ENCODE assay signal across 9 mouse cellular contexts in the genomic region with DNA sequence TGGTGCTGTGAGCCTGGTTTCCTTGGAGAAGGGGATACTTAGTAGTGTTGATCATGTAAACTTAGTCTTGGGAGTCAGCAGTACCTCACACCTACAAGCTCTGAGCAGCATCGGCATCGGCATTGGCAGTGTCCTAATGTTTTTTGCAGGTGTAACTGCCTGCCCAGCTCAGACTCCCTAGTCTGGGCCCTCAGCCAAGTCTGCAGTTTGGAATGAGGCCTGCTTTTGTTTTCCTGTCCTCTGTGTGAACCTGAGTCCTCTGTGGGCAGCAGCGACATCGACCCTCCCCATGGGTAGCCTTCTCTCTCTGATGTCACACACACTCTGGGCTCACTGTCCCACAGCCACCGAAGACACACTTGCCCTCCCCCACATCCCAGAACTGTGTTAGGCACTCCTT. TPM values are rescaled to one million over a fixed set of nuclear protein-coding genes. Genes with fewer than 3 reads are reported as not detected.
DNase-seq lines count a peak whose midpoint lies in the region; ATAC-seq lines count a peak whose summit lies in the region.
"Had no signal": no experiment of that assay in that cellular context is flagged by ENCODE, and none has a peak within 500 bp of the region (broad histone marks: within the 10 kb centered on the region; RNA-seq: fewer than 3 reads in every experiment).

No protein-coding gene starts in this region.

- H3K4me3 ChIP-seq in neural tube, embryonic 11.5 days (ENCODE audit: low read depth, low read length) = no peak overlapping the region
- no peak overlapping the region for H3K4me3 ChIP-seq in kidney, embryonic 14.5 days (ENCODE audit: low read length)
- H3K4me3 ChIP-seq in stomach, embryonic 15.5 days (replicated peaks) = no peak overlapping the region

- no peak overlapping the region for H3K27ac ChIP-seq in neural tube, embryonic 11.5 days (ENCODE audit: low read depth, low read length)
- peak overlapping the region; percentile 15; the same call in 1 of the 2 replicates for H3K27ac ChIP-seq in kidney, embryonic 14.5 days (ENCODE audit: low read depth, low read length)
- H3K27ac ChIP-seq in stomach, embryonic 15.5 days = no peak overlapping the region; the same call in 1 of the 2 replicates

- no peak for ATAC-seq in neural tube, embryonic 11.5 days (ENCODE audit: insufficient read depth, low FRiP score, low TSS enrichment)
- ATAC-seq in kidney, embryonic 14.5 days (ENCODE audit: low FRiP score, low TSS enrichment) = peak; percentile 65; the same call in 1 of the 2 replicates
- ATAC-seq in stomach, embryonic 15.5 days (ENCODE audit: insufficient read depth, low FRiP score, low read depth) = 0 out of 2 replicates have a peak, but pooled peaks have one; percentile 48

- intact Hi-C loops in gastrocnemius, postnatal 14 days (cut with DNase I; ENCODE audit: low total_unique reads) = no loop called here

- no peaks in the 10 kb centered on the region for H3K9me3 ChIP-seq in neural tube, embryonic 11.5 days (ENCODE audit: control insufficient read depth, low read length)
- H3K9me3 ChIP-seq in kidney, embryonic 14.5 days (ENCODE audit: control insufficient read depth, low read length) = no peaks in the 10 kb centered on the region
- H3K9me3 ChIP-seq in stomach, embryonic 15.5 days = no peaks in the 10 kb centered on the region

- DNase-seq in neural tube, embryonic 11.5 days (ENCODE audit: low spot score) = peak; percentile 24
- DNase-seq in neural tube, embryonic 10.5 days (ENCODE audit: extremely low spot score, low spot score) = no peak
- peak; percentile 70 for DNase-seq in gastrocnemius, postnatal 14 days
- no peak for DNase-seq in layer of hippocampus, adult 11-12 months (ENCODE audit: low spot score)
- no peak for DNase-seq in urinary bladder, postnatal 25 days (ENCODE audit: low spot score)
- no peak for DNase-seq in thymus, postnatal 25 days

- no peak overlapping the region for H3K9ac ChIP-seq in neural tube, embryonic 11.5 days (ENCODE audit: low read length)
- no peak overlapping the region for H3K9ac ChIP-seq in kidney, embryonic 14.5 days (ENCODE audit: low read depth, low read length)
- no peak overlapping the region for H3K9ac ChIP-seq in stomach, embryonic 15.5 days

- no peaks in the 10 kb centered on the region for H3K27me3 ChIP-seq in neural tube, embryonic 11.5 days (ENCODE audit: control insufficient read depth, insufficient read depth, low read length)
- no peaks in the 10 kb centered on the region for H3K27me3 ChIP-seq in kidney, embryonic 14.5 days (ENCODE audit: control insufficient read depth, insufficient read depth, low read length)
- no peaks in the 10 kb centered on the region for H3K27me3 ChIP-seq in stomach, embryonic 15.5 days (replicated peaks)

- no peaks in the 10 kb centered on the region for H3K4me1 ChIP-seq in neural tube, embryonic 11.5 days (ENCODE audit: control insufficient read depth, insufficient read depth, low read length)
- H3K4me1 ChIP-seq in kidney, embryonic 14.5 days (ENCODE audit: control insufficient read depth, insufficient read depth, low read length) = peaks cover 19% of the 10 kb centered on the region; the same call in 1 of the 2 replicates
- peaks cover 18% of the 10 kb centered on the region for H3K4me1 ChIP-seq in stomach, embryonic 15.5 days

- 63% methylated on average over 5 of the region's 5 CpGs for WGBS in neural tube, embryonic 11.5 days
- 28% methylated on average over 5 of the region's 5 CpGs for WGBS in kidney, embryonic 14.5 days
- 43% methylated on average over 5 of the region's 5 CpGs for WGBS in stomach, embryonic 15.5 days

- no peak overlapping the region for H3K4me2 ChIP-seq in neural tube, embryonic 11.5 days (ENCODE audit: low read depth)
- H3K4me2 ChIP-seq in kidney, embryonic 14.5 days (replicated peaks; ENCODE audit: low read depth, low read length) = no peak overlapping the region
- H3K4me2 ChIP-seq in stomach, embryonic 15.5 days = no peak overlapping the region

- H3K36me3 ChIP-seq in neural tube, embryonic 11.5 days (ENCODE audit: control insufficient read depth, insufficient read depth, low read length) = peaks cover 2% of the 10 kb centered on the region; the same call in 1 of the 2 replicates
- H3K36me3 ChIP-seq in kidney, embryonic 14.5 days (ENCODE audit: control insufficient read depth, insufficient read depth, low read length) = no peaks in the 10 kb centered on the region
- no peaks in the 10 kb centered on the region for H3K36me3 ChIP-seq in stomach, embryonic 15.5 days

RNA-seq across cellular contexts. Expression of a gene that starts 6.3 kb away (rescaled TPM):
- polyA plus RNA-seq in neural tube, embryonic 11.5 days (2014; fragmentation: Nextera tagmentation; extraction: Ambion mirVana) = 1.6 and 2.8 TPM in 2 replicates
- 10 to 100 TPM; 22.2 to 35.7 TPM for total RNA-seq in gastrocnemius, postnatal 14 days (2021)
- 44.2 and 59.0 TPM in 2 replicates for polyA plus RNA-seq in kidney, embryonic 14.5 days (2014; fragmentation: Nextera tagmentation; extraction: Ambion mirVana)
- polyA plus RNA-seq in stomach, embryonic 15.5 days (2015; fragmentation: Nextera tagmentation; extraction: Ambion mirVana) = 83.2 and 89.3 TPM in 2 replicates

RNA-seq across cellular contexts. Expression of a gene that starts 11.7 kb away (rescaled TPM):
- 15.7 and 18.7 TPM in 2 replicates for polyA plus RNA-seq in neural tube, embryonic 11.5 days (2014; fragmentation: Nextera tagmentation; extraction: Ambion mirVana)
- total RNA-seq in gastrocnemius, postnatal 14 days (2021) = 10 to 100 TPM; 13.2 to 15.4 TPM
- polyA plus RNA-seq in kidney, embryonic 14.5 days (2014; fragmentation: Nextera tagmentation; extraction: Ambion mirVana) = 4.4 and 9.7 TPM in 2 replicates
- polyA plus RNA-seq in stomach, embryonic 15.5 days (2015; fragmentation: Nextera tagmentation; extraction: Ambion mirVana) = 5.4 and 9.6 TPM in 2 replicates

RNA-seq across cellular contexts. Expression of a gene that starts 23.1 kb away (rescaled TPM):
- polyA plus RNA-seq in neural tube, embryonic 11.5 days (2014; fragmentation: Nextera tagmentation; extraction: Ambion mirVana) = not detected in 2 replicates
- not detected for total RNA-seq in gastrocnemius, postnatal 14 days (2021)
- not detected in 2 replicates for polyA plus RNA-seq in kidney, embryonic 14.5 days (2014; fragmentation: Nextera tagmentation; extraction: Ambion mirVana)
- polyA plus RNA-seq in stomach, embryonic 15.5 days (2015; fragmentation: Nextera tagmentation; extraction: Ambion mirVana) = not detected in 2 replicates
- polyA plus RNA-seq: spleen, adult 2 months had no signal

RNA-seq across cellular contexts. Expression of a gene that starts 27.4 kb away (rescaled TPM):
- 39.8 and 47.5 TPM in 2 replicates for polyA plus RNA-seq in neural tube, embryonic 11.5 days (2014; fragmentation: Nextera tagmentation; extraction: Ambion mirVana)
- total RNA-seq in gastrocnemius, postnatal 14 days (2021) = 10 to 100 TPM; 18.5 to 19.0 TPM
- 32.6 and 47.0 TPM in 2 replicates for polyA plus RNA-seq in kidney, embryonic 14.5 days (2014; fragmentation: Nextera tagmentation; extraction: Ambion mirVana)
- 26.6 and 27.8 TPM in 2 replicates for polyA plus RNA-seq in stomach, embryonic 15.5 days (2015; fragmentation: Nextera tagmentation; extraction: Ambion mirVana)

RNA-seq across cellular contexts. Expression of a gene that starts 27.4 kb away (rescaled TPM):
- not detected in 2 replicates for polyA plus RNA-seq in neural tube, embryonic 11.5 days (2014; fragmentation: Nextera tagmentation; extraction: Ambion mirVana)
- total RNA-seq in gastrocnemius, postnatal 14 days (2021) = 1 to 10 TPM in 1 of 2 experiments, not detected in 1; 2.0 TPM
- 0.77 TPM in 1 of 2 replicates, not detected in the other for polyA plus RNA-seq in kidney, embryonic 14.5 days (2014; fragmentation: Nextera tagmentation; extraction: Ambion mirVana)
- polyA plus RNA-seq in stomach, embryonic 15.5 days (2015; fragmentation: Nextera tagmentation; extraction: Ambion mirVana) = 0.45 TPM in 1 of 2 replicates, not detected in the other
- polyA plus RNA-seq: spleen, adult 2 months had no signal

Comparison
In these comparisons a context has a peak if more than half of its experiments do, and no peak if none do; other contexts are left out.
1. DNase-seq: peak in neural tube, embryonic 11.5 days (single experiment) and gastrocnemius, postnatal 14 days (single experiment); none in neural tube, embryonic 10.5 days (single experiment), layer of hippocampus, adult 11-12 months (single experiment), urinary bladder, postnatal 25 days (single experiment) and thymus, postnatal 25 days (single experiment).
2. RNA of a gene that starts 6.3 kb away (polyA plus RNA-seq): 83.2 to 89.3 TPM in stomach, embryonic 15.5 days and 44.2 to 59.0 TPM in kidney, embryonic 14.5 days; 1.6 to 2.8 TPM in neural tube, embryonic 11.5 days; every median in the first group is over 10 times any median in the second.